16 mouse cellular contexts compared by ENCODE assay signal in the genomic region with DNA sequence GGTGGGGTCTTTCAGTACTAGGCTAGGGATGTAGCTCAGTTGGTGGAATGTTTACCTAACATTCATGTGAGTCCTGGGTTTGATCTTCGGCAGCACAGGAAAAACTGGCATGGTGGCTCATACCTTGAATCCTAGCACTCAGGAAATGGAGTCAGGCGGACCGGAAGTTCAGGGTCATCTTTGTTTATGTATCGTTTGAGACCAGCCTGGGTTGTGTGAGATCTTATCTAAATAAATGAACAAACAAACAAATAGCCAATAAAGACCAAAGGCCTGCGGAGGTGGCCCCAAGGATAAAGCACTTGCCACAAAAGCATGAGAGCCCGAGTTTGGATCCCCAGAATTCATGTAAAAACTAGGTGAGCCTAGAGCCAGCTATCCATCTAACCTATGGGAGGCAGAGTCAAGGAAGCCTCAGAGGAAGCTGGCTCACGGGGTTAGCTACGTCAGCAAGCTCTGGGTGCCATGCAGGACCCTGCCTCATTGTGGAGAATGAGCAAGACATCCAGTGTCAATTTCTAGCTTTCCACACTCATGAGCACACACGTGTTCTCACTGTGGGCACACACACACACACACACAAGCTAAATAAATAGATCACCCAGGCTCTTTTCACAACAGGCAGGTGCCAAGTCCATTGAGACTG. TPM values are rescaled to one million over a fixed set of nuclear protein-coding genes. Genes with fewer than 3 reads are reported as not detected.
DNase-seq lines count a peak whose midpoint lies in the region; ATAC-seq and TF ChIP-seq lines count a peak whose summit lies in the region.
"Had no signal": no experiment of that assay in that cellular context is flagged by ENCODE, and none has a peak within 500 bp of the region (broad histone marks: within the 10 kb centered on the region; RNA-seq: fewer than 3 reads in every experiment).

No protein-coding gene starts in this region.

- no peaks in the 10 kb centered on the region; the same call in 1 of the 2 replicates for H3K36me3 ChIP-seq in lung, embryonic 15.5 days
- H3K36me3 ChIP-seq in liver, postnatal 0 days (replicated peaks; ENCODE audit: insufficient read depth, low read length): peaks cover 40% of the 10 kb centered on the region
- H3K36me3 ChIP-seq: forebrain, embryonic 12.5 days; hindbrain, embryonic 15.5 days had no signal

- H3K4me2 ChIP-seq in lung, embryonic 15.5 days: no peak overlapping the region
- H3K4me2 ChIP-seq in liver, postnatal 0 days (ENCODE audit: low read depth, low read length): no peak overlapping the region; the same call in 1 of the 2 replicates
- H3K4me2 ChIP-seq: forebrain, embryonic 12.5 days; heart, embryonic 13.5 days; hindbrain, embryonic 15.5 days; limb, embryonic 13.5 days; midbrain, embryonic 11.5 days had no signal

- TF ChIP-seq POLR2A in bone marrow macrophage, adult 2 months (IDR thresholded peaks at IDR 0.05; ENCODE audit: borderline replicate concordance, low read depth, low read length): no peak

- intact Hi-C loops in gastrocnemius, adult 2 months (cut with DNase I): no loop called here
- intact Hi-C loops in gastrocnemius, postnatal 36 days (cut with DNase I): no loop called here

- H3K4me1 ChIP-seq in lung, embryonic 15.5 days: peaks cover 13% of the 10 kb centered on the region; the same call in 1 of the 2 replicates
- H3K4me1 ChIP-seq in bone marrow macrophage, adult 2 months (ENCODE audit: control insufficient read depth, insufficient read depth, low read length): peaks cover 31% of the 10 kb centered on the region
- peaks cover 30% of the 10 kb centered on the region for H3K4me1 ChIP-seq in liver, postnatal 0 days (ENCODE audit: insufficient read depth)

- DNase-seq in gastrocnemius, adult 2 months: no peak
- no peak for DNase-seq in gastrocnemius, postnatal 36 days
- DNase-seq in lung, adult 18-20 months: no peak
- no peak for DNase-seq in liver, postnatal 0 days
- DNase-seq in c-Kit-positive CD71-positive TER-119-positive erythroid progenitor cells, embryonic 14.5 days (ENCODE audit: low spot score): no peak
- DNase-seq in cerebellum, postnatal 36 days: no peak
- DNase-seq: cerebellum, adult 9-11 months; gastrocnemius, postnatal 14 days had no signal

- peak overlapping the region; percentile 43; the same call in 1 of the 2 replicates for H3K27ac ChIP-seq in gastrocnemius, adult 2 months
- H3K27ac ChIP-seq in lung, embryonic 15.5 days: peak overlapping the region; percentile 48; the same call in 1 of the 2 replicates
- peak overlapping the region; percentile 78 for H3K27ac ChIP-seq in bone marrow macrophage, adult 2 months (ENCODE audit: insufficient read depth, low read depth, low read length)
- H3K27ac ChIP-seq in liver, postnatal 0 days (ENCODE audit: low read depth): peak overlapping the region; percentile 83
- H3K27ac ChIP-seq: forebrain, embryonic 12.5 days; heart, embryonic 13.5 days; hindbrain, embryonic 15.5 days; left cerebral cortex, adult 2 months; limb, embryonic 13.5 days had no signal

- ATAC-seq in lung, embryonic 15.5 days (ENCODE audit: borderline replicate concordance, extremely low read depth, low FRiP score, low TSS enrichment): no peak
- ATAC-seq in liver, postnatal 0 days: no peak

- no peak for TF ChIP-seq EP300 in liver, postnatal 0 days (IDR thresholded peaks at IDR 0.05; ENCODE audit: low read depth)

- H3K27me3 ChIP-seq in lung, embryonic 15.5 days: no peaks in the 10 kb centered on the region
- H3K27me3 ChIP-seq in liver, postnatal 0 days (ENCODE audit: insufficient read depth, low read length): no peaks in the 10 kb centered on the region

- no peak for TF ChIP-seq CTCF in gastrocnemius, adult 2 months (IDR thresholded peaks at IDR 0.05)
- no peak for TF ChIP-seq CTCF in bone marrow macrophage, adult 2 months (IDR thresholded peaks at IDR 0.05; ENCODE audit: low read depth, low read length)
- no peak for TF ChIP-seq CTCF in liver, postnatal 0 days (IDR thresholded peaks at IDR 0.05; ENCODE audit: low read depth)

- WGBS in lung, embryonic 15.5 days: 59% methylated on average over 9 of the region's 9 CpGs
- WGBS in liver, postnatal 0 days (ENCODE audit: insufficient replicate concordance): 57% methylated on average over 9 of the region's 9 CpGs

- no peak overlapping the region for H3K9ac ChIP-seq in lung, embryonic 15.5 days
- no peak overlapping the region for H3K9ac ChIP-seq in liver, postnatal 0 days (replicated peaks)
- H3K9ac ChIP-seq: forebrain, embryonic 12.5 days; heart, embryonic 13.5 days; hindbrain, embryonic 15.5 days; limb, embryonic 13.5 days had no signal

- no peaks in the 10 kb centered on the region for H3K9me3 ChIP-seq in lung, embryonic 15.5 days
- H3K9me3 ChIP-seq in liver, postnatal 0 days (ENCODE audit: low read length): no peaks in the 10 kb centered on the region
- H3K9me3 ChIP-seq: forebrain, embryonic 12.5 days; heart, embryonic 13.5 days; hindbrain, embryonic 15.5 days; limb, embryonic 13.5 days had no signal

- H3K4me3 ChIP-seq in gastrocnemius, adult 2 months: no peak overlapping the region
- no peak overlapping the region for H3K4me3 ChIP-seq in lung, embryonic 15.5 days
- no peak overlapping the region for H3K4me3 ChIP-seq in bone marrow macrophage, adult 2 months (ENCODE audit: insufficient read depth, low read length)
- no peak overlapping the region for H3K4me3 ChIP-seq in liver, postnatal 0 days (ENCODE audit: low read depth, low read length)
- H3K4me3 ChIP-seq: forebrain, embryonic 12.5 days; heart, embryonic 13.5 days; hindbrain, embryonic 15.5 days; left cerebral cortex, adult 2 months; limb, embryonic 13.5 days had no signal

RNA-seq across cellular contexts. Expression of gene Apobec3, which starts 4.7 kb away (rescaled TPM):
- 1 to 10 TPM; 2.4 to 2.6 TPM for total RNA-seq in gastrocnemius, adult 2 months (2021)
- 1 to 10 TPM; 2.7 to 4.7 TPM for total RNA-seq in gastrocnemius, postnatal 36 days (2021)
- polyA plus RNA-seq in lung, embryonic 15.5 days (2015; fragmentation: Nextera tagmentation; extraction: Ambion mirVana): 30.0 and 38.5 TPM in 2 replicates
- polyA plus RNA-seq in bone marrow macrophage, adult 2 months (2012; ENCODE audit: insufficient read depth, insufficient read length, missing spikeins): 179 and 198 TPM in 2 replicates
- 34.6 and 38.1 TPM in 2 replicates for polyA plus RNA-seq in liver, postnatal 0 days (2015; fragmentation: Nextera tagmentation; extraction: Ambion mirVana)
